Mouse (Mus musculus): ENCODE measurements around the gene Ppp2r5c. TPM values are rescaled to one million over a fixed set of nuclear protein-coding genes. Genes with fewer than 3 reads are reported as not detected.
A peak's percentile ranks its signal among the peaks of the same experiment; 100 is the strongest.

Gene Ppp2r5c
- total and polyA plus RNA-seq, 2 experiments from 2014 or later = 169 to 191 TPM

- H3K9ac ChIP-seq = no peak overlapping the region
- no peaks in the 10 kb centered on the region for H3K27me3 ChIP-seq (ENCODE audit: insufficient read depth, low read length)
- TF ChIP-seq CTCF (IDR thresholded peaks at IDR 0.05; ENCODE audit: low read depth) = no peak
- H3K27ac ChIP-seq (ENCODE audit: low read depth, low read length) = no peak overlapping the region
- peaks cover 4% of the 10 kb centered on the region; the same call in 1 of the 2 replicates for H3K4me1 ChIP-seq (ENCODE audit: insufficient read depth)
- DNase-seq = no peak
- no peak for ATAC-seq
- no peak overlapping the region for H3K4me2 ChIP-seq (ENCODE audit: low read depth)
- 92% methylated on average over 6 of the region's 6 CpGs for WGBS
- H3K9me3 ChIP-seq (ENCODE audit: low read length) = no peaks in the 10 kb centered on the region
- no peak overlapping the region for H3K4me3 ChIP-seq (ENCODE audit: low read depth, low read length)
- no peaks in the 10 kb centered on the region for H3K36me3 ChIP-seq (ENCODE audit: insufficient read depth)
Measured at GRCm38 (mm10) chr12:110532711-110533110, 85.8 kb downstream of the Ppp2r5c start.

- H3K27ac ChIP-seq (ENCODE audit: low read depth, low read length) = no peak overlapping the region
- H3K9me3 ChIP-seq (ENCODE audit: low read length) = no peaks in the 10 kb centered on the region
- no peak overlapping the region for H3K4me2 ChIP-seq (ENCODE audit: low read depth)
- no peak overlapping the region for H3K9ac ChIP-seq
- no peak for DNase-seq
- no peaks in the 10 kb centered on the region for H3K36me3 ChIP-seq (ENCODE audit: insufficient read depth)
- H3K27me3 ChIP-seq (ENCODE audit: insufficient read depth, low read length) = no peaks in the 10 kb centered on the region
- 89% methylated on average over 2 of the region's 2 CpGs for WGBS
- TF ChIP-seq CTCF (IDR thresholded peaks at IDR 0.05; ENCODE audit: low read depth) = no peak
- ATAC-seq = no peak
- no peak overlapping the region for H3K4me3 ChIP-seq (ENCODE audit: low read depth, low read length)
- H3K4me1 ChIP-seq (ENCODE audit: insufficient read depth) = peaks cover 4% of the 10 kb centered on the region; the same call in 1 of the 2 replicates
Measured at GRCm38 (mm10) chr12:110533151-110533550, 86.2 kb downstream of the Ppp2r5c start.

- peaks cover 4% of the 10 kb centered on the region; the same call in 1 of the 2 replicates for H3K4me1 ChIP-seq (ENCODE audit: insufficient read depth)
- TF ChIP-seq CTCF (IDR thresholded peaks at IDR 0.05; ENCODE audit: low read depth) = no peak
- no peak for DNase-seq
Measured at GRCm38 (mm10) chr12:110533832-110534231, 86.9 kb downstream of the Ppp2r5c start.

GRCm38 (mm10) chr12:110535361-110535760, 88.4 kb downstream of the Ppp2r5c start:
- DNase-seq (no peak), ATAC-seq (no peak)
- no peaks in the 10 kb centered on the region for H3K27me3 ChIP-seq (ENCODE audit: insufficient read depth, low read length)
- no peak overlapping the region for H3K4me2 ChIP-seq (ENCODE audit: low read depth)
- no peaks in the 10 kb centered on the region for H3K9me3 ChIP-seq (ENCODE audit: low read length)
- no peak overlapping the region for H3K9ac ChIP-seq
- H3K4me1 ChIP-seq (ENCODE audit: insufficient read depth) = peaks cover 4% of the 10 kb centered on the region; the same call in 1 of the 2 replicates
- no peak for TF ChIP-seq CTCF (IDR thresholded peaks at IDR 0.05; ENCODE audit: low read depth)
- no peaks in the 10 kb centered on the region for H3K36me3 ChIP-seq (ENCODE audit: insufficient read depth)
- H3K4me3 ChIP-seq (ENCODE audit: low read depth, low read length) = no peak overlapping the region
- 91% methylated on average over 5 of the region's 5 CpGs for WGBS
- no peak overlapping the region for H3K27ac ChIP-seq (ENCODE audit: low read depth, low read length)

More at GRCm38 (mm10) chr12:110533832-110534231, 86.9 kb downstream of the Ppp2r5c start:
- Histone ChIP-seq H3K9ac (no peak overlapping the region), H3K4me3 (ENCODE audit: low read depth, low read length) (no peak overlapping the region), H3K27me3 (ENCODE audit: insufficient read depth, low read length) (no peaks in the 10 kb centered on the region), H3K36me3 (ENCODE audit: insufficient read depth) (no peaks in the 10 kb centered on the region), H3K27ac (ENCODE audit: low read depth, low read length) (no peak overlapping the region), H3K4me2 (ENCODE audit: low read depth) (no peak overlapping the region), H3K9me3 (ENCODE audit: low read length) (no peaks in the 10 kb centered on the region)
- 91% methylated on average over 3 of the region's 3 CpGs for WGBS
- ATAC-seq = no peak

- H3K4me1 ChIP-seq (ENCODE audit: insufficient read depth) = peaks cover 4% of the 10 kb centered on the region; the same call in 1 of the 2 replicates
- H3K27ac ChIP-seq (ENCODE audit: low read depth, low read length) = no peak overlapping the region
- 57% methylated on average over 8 of the region's 8 CpGs for WGBS
- DNase-seq (peak; percentile 13), ATAC-seq (peak; percentile 50)
- no peak overlapping the region for H3K4me3 ChIP-seq (ENCODE audit: low read depth, low read length)
- H3K4me2 ChIP-seq (ENCODE audit: low read depth) = no peak overlapping the region
- no peaks in the 10 kb centered on the region for H3K27me3 ChIP-seq (ENCODE audit: insufficient read depth, low read length)
- no peak overlapping the region for H3K9ac ChIP-seq
- TF ChIP-seq CTCF (IDR thresholded peaks at IDR 0.05; ENCODE audit: low read depth) = no peak
- no peaks in the 10 kb centered on the region for H3K9me3 ChIP-seq (ENCODE audit: low read length)
- H3K36me3 ChIP-seq (ENCODE audit: insufficient read depth) = no peaks in the 10 kb centered on the region
Measured at GRCm38 (mm10) chr12:110537751-110538150, 90.8 kb downstream of the Ppp2r5c start.

- H3K27me3 ChIP-seq (ENCODE audit: insufficient read depth, low read length) = no peaks in the 10 kb centered on the region
- ATAC-seq (no peak), DNase-seq (no peak)
- H3K4me1 ChIP-seq (ENCODE audit: insufficient read depth) = peaks cover 4% of the 10 kb centered on the region; the same call in 1 of the 2 replicates
- H3K4me3 ChIP-seq (ENCODE audit: low read depth, low read length) = no peak overlapping the region
- no peaks in the 10 kb centered on the region for H3K36me3 ChIP-seq (ENCODE audit: insufficient read depth)
- no peaks in the 10 kb centered on the region for H3K9me3 ChIP-seq (ENCODE audit: low read length)
- 84% methylated on average over 10 of the region's 10 CpGs for WGBS
- no peak overlapping the region for H3K4me2 ChIP-seq (ENCODE audit: low read depth)
- no peak overlapping the region for H3K9ac ChIP-seq
- no peak for TF ChIP-seq CTCF (IDR thresholded peaks at IDR 0.05; ENCODE audit: low read depth)
- H3K27ac ChIP-seq (ENCODE audit: low read depth, low read length) = no peak overlapping the region
Measured at GRCm38 (mm10) chr12:110539346-110539745, 92.4 kb downstream of the Ppp2r5c start.

GRCm38 (mm10) chr12:110539798-110540197, 92.9 kb downstream of the Ppp2r5c start:
- Histone ChIP-seq H3K36me3 (ENCODE audit: insufficient read depth) (no peaks in the 10 kb centered on the region), H3K27ac (ENCODE audit: low read depth, low read length) (no peak overlapping the region), H3K4me2 (ENCODE audit: low read depth) (no peak overlapping the region), H3K9me3 (ENCODE audit: low read length) (no peaks in the 10 kb centered on the region), H3K4me3 (ENCODE audit: low read depth, low read length) (no peak overlapping the region), H3K9ac (no peak overlapping the region), H3K4me1 (ENCODE audit: insufficient read depth) (peaks cover 3% of the 10 kb centered on the region; the same call in 1 of the 2 replicates), H3K27me3 (ENCODE audit: insufficient read depth, low read length) (no peaks in the 10 kb centered on the region)
- DNase-seq (no peak), ATAC-seq (no peak)
- no peak for TF ChIP-seq CTCF (IDR thresholded peaks at IDR 0.05; ENCODE audit: low read depth)
- 80% methylated on average over 9 of the region's 9 CpGs for WGBS
